Mouse (Mus musculus) brain, embryonic 14.5 days (tissue): ENCODE data around the gene Psmc1.

Experiments used
- CTCF ChIP-seq: fragments of 200-500 bp; IDR thresholded peaks from 2 replicates; pipeline ENCODE4 v1.5.1; 2012; ENCODE audit warnings: inconsistent platforms, mild to moderate bottlenecking, moderate library complexity, borderline replicate concordance; ENCODE audit not compliant: insufficient read depth, insufficient read length; ENCODE audit errors: extremely low read depth
- POLR2A ChIP-seq: fragments of 200-500 bp; IDR thresholded peaks from 2 replicates; pipeline ENCODE4 v1.6.1; 2012; ENCODE audit warnings: mild to moderate bottlenecking, inconsistent platforms, borderline replicate concordance; ENCODE audit not compliant: poor library complexity, insufficient read depth, insufficient read length, severe bottlenecking; ENCODE audit errors: extremely low read depth

GRCm38 (mm10) chr12:100131167-100131566, 21.2 kb downstream of the Psmc1 start:
- TF ChIP-seq CTCF (no peak), POLR2A (no peak)
